Mouse (Mus musculus) heart, embryonic 10.5 days (tissue): Measurements from ENCODE around the gene Med11. TPM values are rescaled to one million over a fixed set of nuclear protein-coding genes. Genes with fewer than 3 reads are reported as not detected.
A peak's percentile ranks its signal among the peaks of the same experiment; 100 is the strongest.

Source experiments
- DNase-seq: peaks from one replicate; pipeline ENCODE4 v3.0.0-alpha.2; 2017; ENCODE audit warnings: low spot score
- H3K27ac ChIP-seq: fragments of 300-500 bp; sonication (generic); 2 replicates; pipeline ENCODE4 v1.5.1; 2016; ENCODE audit warnings: mild to moderate bottlenecking
- H3K27me3 ChIP-seq: fragments of 300-500 bp; sonication (generic); 2 replicates; pipeline ENCODE4 v1.6.1; 2016; ENCODE audit warnings: mild to moderate bottlenecking; ENCODE audit not compliant: poor library complexity, insufficient read depth, severe bottlenecking
- H3K36me3 ChIP-seq: fragments of 300-500 bp; sonication (generic); 2 replicates; pipeline ENCODE4 v1.6.1; 2016; ENCODE audit warnings: mild to moderate bottlenecking, moderate library complexity
- H3K4me1 ChIP-seq: fragments of 300-500 bp; sonication (generic); 2 replicates; pipeline ENCODE4 v1.6.1; 2016; ENCODE audit warnings: mild to moderate bottlenecking
- H3K4me3 ChIP-seq: fragments of 300-500 bp; sonication (generic); 2 replicates; pipeline ENCODE4 v1.5.1; 2016; ENCODE audit warnings: mild to moderate bottlenecking, moderate library complexity
- H3K9me3 ChIP-seq: fragments of 300-500 bp; sonication (generic); 2 replicates; pipeline ENCODE4 v1.6.1; 2016; ENCODE audit warnings: mild to moderate bottlenecking, moderate library complexity
- WGBS: fragments of 180-500 bp; shearing (Covaris S2); methylation state at CpG from one replicate; pipeline ENCODE4 v1.1.7; 2016; 5-methylcytosine and 5-hydroxymethylcytosine counted together
- polyA plus RNA-seq: library from polyadenylated mRNA; unstranded; fragments of >200 nt; fragmentation: Nextera tagmentation; extraction: Ambion mirVana; gene quantifications from 2 replicates; pipeline ENCODE4 v1.2.1, GENCODE M21; 2016

Gene Med11
- polyA plus RNA-seq, 1 experiment from 2014 or later, result 37.5 TPM

DNA sequence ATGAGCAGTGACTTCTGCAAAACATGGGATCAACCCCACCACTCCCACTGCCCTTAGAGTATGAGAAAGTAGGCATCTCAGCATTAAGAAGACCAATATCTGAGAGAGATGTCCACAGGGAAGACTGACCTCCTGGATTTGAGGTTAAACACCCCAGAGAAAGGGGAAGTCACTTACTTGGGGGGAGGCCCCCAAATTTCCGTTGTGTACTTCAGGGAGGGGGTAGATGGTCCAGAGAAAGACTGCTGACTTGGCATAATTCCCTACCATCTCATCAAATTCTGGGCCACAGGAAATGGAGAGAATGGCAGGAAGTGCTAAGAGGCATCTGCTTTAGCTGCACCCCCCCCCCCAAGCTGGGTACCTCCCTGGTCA lies 18.2 kb upstream of the Med11 start:
- no peak for DNase-seq
- H3K9me3 ChIP-seq, result no peaks in the 10 kb centered on the region
- peaks cover 10% of the 10 kb centered on the region; the same call in 1 of the 2 replicates for H3K27me3 ChIP-seq
- no peak overlapping the region for H3K27ac ChIP-seq
- H3K4me1 ChIP-seq, result peaks cover 20% of the 10 kb centered on the region
- peaks cover 26% of the 10 kb centered on the region for H3K36me3 ChIP-seq
- WGBS, result 57% methylated on average over 1 of the region's 1 CpGs
- peak overlapping the region; percentile 80 for H3K4me3 ChIP-seq

DNA sequence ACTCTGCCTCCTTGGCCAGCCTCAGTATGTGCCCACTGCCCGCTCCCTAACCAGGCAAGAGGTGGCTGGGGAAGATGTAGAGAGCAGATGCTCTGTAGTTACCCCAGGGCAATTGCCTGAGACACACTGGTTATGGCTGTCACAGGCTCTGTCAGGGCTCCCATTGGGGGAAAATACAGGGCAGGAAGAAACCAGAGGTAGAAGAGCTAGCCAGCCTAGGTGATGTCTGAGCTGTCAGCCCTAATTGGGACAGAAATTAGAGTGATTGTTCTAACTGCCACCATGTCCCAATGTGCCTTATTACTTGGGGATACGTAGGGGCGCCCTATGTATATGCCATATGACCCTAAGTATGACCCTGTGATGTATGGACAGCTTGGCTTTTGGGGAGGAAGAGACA lies 17.8 kb upstream of the Med11 start:
- DNase-seq, result no peak
- peaks cover 30% of the 10 kb centered on the region for H3K36me3 ChIP-seq
- H3K27ac ChIP-seq, result no peak overlapping the region
- peak overlapping the region; percentile 80 for H3K4me3 ChIP-seq
- WGBS, result 93% methylated on average over 3 of the region's 3 CpGs
- no peaks in the 10 kb centered on the region for H3K9me3 ChIP-seq
- peaks cover 20% of the 10 kb centered on the region for H3K4me1 ChIP-seq
- H3K27me3 ChIP-seq, result peaks cover 10% of the 10 kb centered on the region; the same call in 1 of the 2 replicates

DNA sequence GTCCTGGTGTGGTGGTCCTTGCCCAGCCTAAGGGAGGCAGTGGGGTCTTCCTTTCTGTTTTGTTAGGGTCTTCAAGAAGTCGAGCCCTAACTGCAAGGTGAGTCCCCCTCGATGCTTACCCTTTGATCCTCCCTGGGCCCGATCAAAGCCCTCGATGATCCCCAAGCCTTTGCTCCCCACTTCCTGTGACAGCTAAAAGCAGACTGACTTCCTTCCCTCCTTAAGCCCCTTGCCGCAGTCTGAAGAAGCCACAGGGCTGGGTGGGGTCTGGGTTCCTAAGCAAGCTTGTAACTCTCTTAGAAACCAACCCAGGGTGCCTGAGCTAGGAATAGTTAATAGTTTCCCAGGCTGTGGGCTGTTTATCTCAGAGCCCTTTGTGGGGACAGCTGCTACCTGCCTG lies 16.2 kb upstream of the Med11 start:
- Histone ChIP-seq H3K9me3 (no peaks in the 10 kb centered on the region), H3K36me3 (peaks cover 45% of the 10 kb centered on the region), H3K4me1 (peaks cover 20% of the 10 kb centered on the region), H3K27me3 (peaks cover 10% of the 10 kb centered on the region; the same call in 1 of the 2 replicates), H3K4me3 (peak overlapping the region; percentile 12; the same call in 1 of the 2 replicates), H3K27ac (no peak overlapping the region)
- WGBS, result 56% methylated on average over 5 of the region's 5 CpGs
- no peak for DNase-seq

DNA sequence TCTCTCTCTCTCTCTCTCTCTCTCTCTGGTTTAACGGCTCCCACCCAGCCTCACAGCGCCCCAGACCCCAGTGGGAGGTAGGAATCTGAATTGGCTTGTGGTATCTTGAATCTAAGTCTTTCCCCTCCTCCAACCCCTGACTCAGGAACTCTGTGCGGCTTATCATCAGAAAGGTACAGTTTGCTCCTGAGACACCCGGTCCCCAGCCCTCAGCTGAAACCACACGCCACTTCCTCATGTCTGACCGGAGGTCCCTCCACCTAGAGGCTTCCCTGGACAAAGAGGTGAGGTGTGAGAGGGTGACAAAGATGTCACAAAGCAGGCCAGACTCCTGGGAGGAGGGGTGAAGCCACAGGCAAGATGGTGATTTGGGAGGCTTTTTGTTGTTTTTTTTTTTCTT lies 14.3 kb upstream of the Med11 start:
- DNase-seq, result no peak
- peaks cover 16% of the 10 kb centered on the region for H3K4me1 ChIP-seq
- no peak overlapping the region for H3K4me3 ChIP-seq
- H3K27me3 ChIP-seq, result peaks cover 10% of the 10 kb centered on the region; the same call in 1 of the 2 replicates
- H3K36me3 ChIP-seq, result peaks cover 51% of the 10 kb centered on the region
- 69% methylated on average over 6 of the region's 6 CpGs for WGBS
- no peak overlapping the region for H3K27ac ChIP-seq
- H3K9me3 ChIP-seq, result no peaks in the 10 kb centered on the region

DNA sequence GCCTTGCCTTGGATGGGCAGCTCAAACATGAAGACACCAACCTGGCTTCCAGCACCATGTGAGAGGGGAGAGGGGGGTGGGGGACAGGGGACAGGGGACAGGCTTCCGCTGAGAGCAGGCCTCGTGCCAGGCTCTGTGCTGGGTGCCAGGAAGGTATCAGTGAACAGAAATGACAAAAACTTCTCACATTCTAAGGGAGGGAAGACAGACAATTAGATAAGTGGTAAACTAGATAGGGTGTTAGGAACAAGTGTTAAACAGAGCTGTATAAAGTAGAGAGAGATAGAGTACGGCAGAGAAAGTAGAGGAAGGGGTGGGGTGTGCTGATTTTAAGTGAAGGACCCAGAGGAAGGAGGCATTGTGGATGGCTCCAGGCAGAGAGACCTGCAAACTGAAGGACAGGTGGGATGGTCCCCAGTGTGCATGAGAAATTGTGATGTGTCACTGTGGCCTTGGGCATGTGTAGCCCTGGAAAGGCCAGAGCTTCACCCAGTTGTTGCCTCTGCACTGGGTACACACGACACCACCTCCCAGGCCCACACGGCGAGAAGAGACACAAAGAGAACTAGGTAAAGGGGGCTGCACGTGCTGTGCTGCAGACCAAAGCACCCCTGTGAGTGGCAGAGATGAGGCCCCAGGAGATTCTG lies 12.9 kb upstream of the Med11 start:
- no peak overlapping the region for H3K4me3 ChIP-seq
- no peak overlapping the region for H3K27ac ChIP-seq
- no peak for DNase-seq
- peaks cover 51% of the 10 kb centered on the region for H3K36me3 ChIP-seq
- peaks cover 6% of the 10 kb centered on the region; the same call in 1 of the 2 replicates for H3K4me1 ChIP-seq
- 77% methylated on average over 7 of the region's 7 CpGs for WGBS
- no peaks in the 10 kb centered on the region for H3K9me3 ChIP-seq
- H3K27me3 ChIP-seq, result peaks cover 7% of the 10 kb centered on the region; the same call in 1 of the 2 replicates

DNA sequence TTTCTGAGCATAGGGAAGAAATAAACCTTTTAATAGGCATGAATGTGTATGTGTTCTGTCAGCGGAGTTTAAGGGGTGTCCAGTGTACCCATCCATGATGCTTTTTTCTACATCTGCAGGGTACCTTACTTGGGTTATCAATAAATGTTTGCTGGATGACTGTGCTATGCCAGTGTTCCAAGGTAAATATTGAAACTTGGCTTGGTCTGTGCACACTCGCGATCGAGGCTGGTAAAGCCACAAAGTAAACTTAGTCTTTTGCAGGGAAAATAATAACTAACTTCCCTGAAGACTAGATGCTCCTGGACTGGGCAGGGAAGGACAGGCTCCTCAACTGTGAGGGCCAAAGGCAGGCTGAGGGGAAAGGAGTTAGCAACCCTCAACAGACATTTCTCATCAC lies 11.1 kb upstream of the Med11 start:
- 94% methylated on average over 4 of the region's 4 CpGs for WGBS
- peaks cover 51% of the 10 kb centered on the region for H3K36me3 ChIP-seq

DNA sequence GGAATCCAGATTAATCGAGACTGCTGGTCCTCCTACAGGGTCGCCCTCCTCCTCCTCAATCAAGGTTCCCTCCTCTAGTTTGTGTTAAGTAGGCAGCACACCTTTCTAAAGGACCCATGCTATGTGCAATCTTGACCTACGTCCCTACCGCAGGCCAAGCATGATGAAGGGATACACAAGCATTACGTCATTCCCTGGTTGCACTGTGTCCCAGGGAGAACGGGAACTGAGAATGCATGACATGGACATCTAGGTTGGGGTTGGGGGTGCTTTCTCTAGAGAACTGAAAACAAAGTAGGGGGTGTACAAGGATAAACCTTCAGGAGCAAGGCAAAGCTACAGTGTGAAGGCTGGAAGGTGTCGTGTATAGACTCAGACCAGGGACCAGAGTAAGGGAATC lies 9.8 kb upstream of the Med11 start:
- no peak for DNase-seq
- Histone ChIP-seq H3K9me3 (no peaks in the 10 kb centered on the region), H3K4me1 (peaks cover 5% of the 10 kb centered on the region; the same call in 1 of the 2 replicates), H3K36me3 (peaks cover 41% of the 10 kb centered on the region), H3K27ac (no peak overlapping the region), H3K4me3 (no peak overlapping the region), H3K27me3 (no peaks in the 10 kb centered on the region)
- 85% methylated on average over 7 of the region's 7 CpGs for WGBS

More for the DNA sequence above, 11.1 kb upstream of the Med11 start:
- H3K27me3 ChIP-seq, result no peaks in the 10 kb centered on the region
- no peaks in the 10 kb centered on the region for H3K9me3 ChIP-seq
- DNase-seq, result no peak
- H3K4me1 ChIP-seq, result no peaks in the 10 kb centered on the region
- H3K4me3 ChIP-seq, result no peak overlapping the region
- H3K27ac ChIP-seq, result no peak overlapping the region

DNA sequence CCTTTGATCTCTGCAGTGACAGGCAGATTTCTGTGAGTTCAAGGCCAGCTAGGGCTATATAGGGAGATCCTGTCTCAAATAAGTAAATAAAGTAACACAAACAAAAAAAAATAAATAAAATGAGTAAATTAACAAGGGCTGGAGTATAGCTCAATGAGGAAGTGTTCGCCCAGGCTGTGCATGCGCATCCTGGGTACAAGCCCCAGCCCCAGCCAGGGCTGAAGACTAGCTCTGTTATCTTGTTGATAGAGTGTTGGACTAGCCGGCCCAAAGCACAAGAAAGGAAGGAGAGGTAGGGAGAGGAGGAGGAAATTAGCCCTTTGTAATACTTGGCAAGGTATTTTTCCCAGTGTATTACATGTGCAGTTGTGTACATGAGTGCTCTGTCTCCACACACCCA lies 7.8 kb upstream of the Med11 start:
- no peak overlapping the region for H3K27ac ChIP-seq
- peaks cover 5% of the 10 kb centered on the region; the same call in 1 of the 2 replicates for H3K4me1 ChIP-seq
- 73% methylated on average over 3 of the region's 3 CpGs for WGBS
- peaks cover 22% of the 10 kb centered on the region for H3K36me3 ChIP-seq
- no peak for DNase-seq
- H3K4me3 ChIP-seq, result no peak overlapping the region
- H3K9me3 ChIP-seq, result no peaks in the 10 kb centered on the region
- H3K27me3 ChIP-seq, result no peaks in the 10 kb centered on the region

DNA sequence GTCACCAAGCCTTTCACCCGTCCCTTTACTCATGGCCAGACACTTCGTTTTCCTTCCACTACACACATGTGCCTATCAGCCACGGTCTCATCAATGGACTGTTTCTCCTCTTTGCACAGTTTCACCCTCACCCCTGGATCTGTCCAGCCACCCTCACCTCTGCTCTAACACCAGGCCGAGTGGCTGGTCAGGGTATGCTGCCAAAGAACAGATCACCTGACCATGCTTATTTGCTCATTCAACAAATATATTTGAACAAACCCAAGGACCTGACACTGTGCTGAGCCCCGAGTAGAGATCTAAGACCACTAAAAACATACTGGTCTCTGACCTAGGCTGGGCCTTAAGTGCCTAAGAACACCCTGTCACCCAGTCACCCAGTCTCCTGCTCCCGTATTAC lies 7.1 kb upstream of the Med11 start:
- Histone ChIP-seq H3K9me3 (no peaks in the 10 kb centered on the region), H3K36me3 (peaks cover 15% of the 10 kb centered on the region), H3K4me3 (no peak overlapping the region), H3K4me1 (peaks cover 5% of the 10 kb centered on the region; the same call in 1 of the 2 replicates), H3K27me3 (no peaks in the 10 kb centered on the region), H3K27ac (no peak overlapping the region)
- DNase-seq, result no peak
- WGBS, result 74% methylated on average over 6 of the region's 6 CpGs

DNA sequence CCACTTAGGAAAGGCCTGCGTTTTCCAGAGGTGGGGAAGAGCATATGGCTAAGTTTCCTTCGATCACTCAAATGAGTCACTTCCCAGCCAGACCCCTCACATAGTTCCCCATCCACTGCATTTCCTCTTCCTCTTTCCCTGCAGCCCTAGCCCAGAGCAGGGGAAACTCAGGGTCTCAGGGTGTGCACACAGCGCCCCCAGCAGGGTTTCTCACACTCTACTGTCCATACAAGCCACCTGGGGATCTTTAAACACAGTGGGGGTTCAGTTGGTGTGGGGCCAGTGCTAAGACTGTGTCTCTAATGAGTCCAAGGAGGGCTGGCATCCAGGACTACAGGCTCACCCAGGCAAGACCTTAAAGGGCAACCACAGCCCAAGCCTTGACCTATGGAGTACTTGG lies 5.0 kb upstream of the Med11 start:
- 30% methylated on average over 3 of the region's 3 CpGs for WGBS
- H3K4me1 ChIP-seq, result peaks cover 11% of the 10 kb centered on the region
- H3K27ac ChIP-seq, result no peak overlapping the region
- DNase-seq, result no peak
- no peaks in the 10 kb centered on the region for H3K36me3 ChIP-seq
- no peaks in the 10 kb centered on the region for H3K27me3 ChIP-seq
- H3K4me3 ChIP-seq, result no peak overlapping the region
- no peaks in the 10 kb centered on the region for H3K9me3 ChIP-seq

DNA sequence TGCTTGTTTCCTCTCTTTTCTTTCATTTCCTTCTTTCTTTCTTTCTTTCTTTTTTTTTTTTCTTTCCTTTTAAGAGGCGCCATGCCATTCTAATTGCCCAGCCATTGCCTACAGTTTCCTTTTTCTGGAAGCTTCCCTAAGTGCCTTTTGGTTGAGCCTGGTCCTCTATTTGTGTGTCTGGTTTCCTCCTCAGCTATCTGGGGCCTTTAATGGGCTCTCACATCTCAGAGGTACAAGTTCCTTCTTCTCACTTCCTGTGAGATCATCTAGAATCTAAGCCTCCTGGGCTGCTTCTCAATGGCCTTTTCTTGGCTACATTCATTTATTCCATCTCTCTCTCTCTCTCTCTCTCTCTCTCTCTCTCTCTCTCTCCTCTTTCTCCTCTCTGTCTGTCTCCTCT lies 4.3 kb upstream of the Med11 start:
- 86% methylated on average over 1 of the region's 1 CpGs for WGBS
- no peaks in the 10 kb centered on the region for H3K36me3 ChIP-seq
- DNase-seq, result no peak
- H3K4me3 ChIP-seq, result no peak overlapping the region
- H3K27ac ChIP-seq, result no peak overlapping the region
- peaks cover 14% of the 10 kb centered on the region for H3K4me1 ChIP-seq
- no peaks in the 10 kb centered on the region for H3K9me3 ChIP-seq
- no peaks in the 10 kb centered on the region for H3K27me3 ChIP-seq

DNA sequence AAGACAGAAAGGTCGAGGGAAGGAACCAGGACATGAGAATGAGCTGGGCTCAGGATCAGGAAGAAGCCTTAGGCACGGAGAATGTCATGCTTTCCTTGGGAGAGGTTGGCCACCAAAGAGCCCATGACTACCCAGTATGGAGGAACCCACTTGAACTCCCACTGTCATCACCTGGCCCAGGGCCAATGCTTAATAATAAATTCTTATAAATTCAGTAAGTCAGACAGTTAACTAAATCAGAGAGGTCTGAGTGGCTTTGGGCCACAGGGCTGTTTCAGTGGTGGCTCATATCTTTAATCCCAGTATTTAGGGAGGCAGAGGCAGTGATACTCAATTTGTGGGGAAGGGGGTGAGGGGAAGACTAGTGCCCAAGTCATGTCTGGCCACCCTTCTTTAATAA lies 793 bp upstream of the Med11 start:
- WGBS, result 83% methylated on average over 2 of the region's 2 CpGs
- no peak for DNase-seq
- Histone ChIP-seq H3K9me3 (no peaks in the 10 kb centered on the region), H3K27ac (0 out of 2 replicates have a peak overlapping the region, but pooled peaks have one; percentile 98), H3K4me3 (peak overlapping the region; percentile 85; the same call in 1 of the 2 replicates), H3K4me1 (peaks cover 18% of the 10 kb centered on the region), H3K36me3 (peaks cover 11% of the 10 kb centered on the region; the same call in 1 of the 2 replicates), H3K27me3 (no peaks in the 10 kb centered on the region)

DNA sequence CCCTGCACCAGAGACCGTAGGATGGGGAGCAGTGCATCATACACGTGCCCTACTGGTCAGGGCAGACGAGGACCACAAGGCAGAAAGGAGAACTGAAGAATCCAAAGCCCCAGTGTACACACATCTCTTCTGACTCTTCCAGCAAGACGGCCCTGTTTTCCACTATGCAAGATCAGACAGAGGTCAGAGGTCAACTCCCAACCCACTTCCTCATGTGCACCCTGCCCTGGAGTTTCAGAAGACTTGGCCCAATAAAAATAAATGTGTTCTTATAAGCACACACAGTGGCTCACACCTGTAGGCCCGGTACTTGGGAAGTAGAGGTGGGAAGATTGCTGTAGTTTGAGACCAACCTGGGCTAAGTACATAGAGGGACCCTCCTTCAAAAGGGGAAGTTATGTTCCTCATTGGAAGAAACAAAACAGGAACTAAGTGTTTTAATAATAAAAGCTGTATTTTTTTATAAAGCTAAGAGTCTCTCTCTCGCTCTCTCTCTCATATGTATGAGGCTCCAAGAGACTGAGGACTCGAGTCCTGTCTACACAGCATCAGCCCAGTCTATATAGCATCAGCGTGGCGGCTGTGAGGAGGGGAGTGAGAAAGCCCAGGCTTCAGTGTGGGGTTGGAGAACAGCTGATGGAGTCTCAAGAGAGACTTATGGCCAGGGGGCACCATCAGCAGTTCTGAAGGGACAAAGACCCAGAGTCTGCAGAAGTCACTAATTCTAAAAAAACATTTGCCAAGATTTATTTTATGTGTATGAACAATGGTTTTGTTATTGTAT lies 1.7 kb downstream of the Med11 start:
- no peaks in the 10 kb centered on the region for H3K9me3 ChIP-seq
- H3K27me3 ChIP-seq, result peaks cover 5% of the 10 kb centered on the region
- H3K27ac ChIP-seq, result no peak overlapping the region
- peaks cover 11% of the 10 kb centered on the region; the same call in 1 of the 2 replicates for H3K36me3 ChIP-seq
- 87% methylated on average over 9 of the region's 9 CpGs for WGBS
- H3K4me3 ChIP-seq, result no peak overlapping the region
- DNase-seq, result no peak
- peaks cover 12% of the 10 kb centered on the region for H3K4me1 ChIP-seq
